Mouse (Mus musculus): Measurements from ENCODE around the gene Fgfr2.

DNA sequence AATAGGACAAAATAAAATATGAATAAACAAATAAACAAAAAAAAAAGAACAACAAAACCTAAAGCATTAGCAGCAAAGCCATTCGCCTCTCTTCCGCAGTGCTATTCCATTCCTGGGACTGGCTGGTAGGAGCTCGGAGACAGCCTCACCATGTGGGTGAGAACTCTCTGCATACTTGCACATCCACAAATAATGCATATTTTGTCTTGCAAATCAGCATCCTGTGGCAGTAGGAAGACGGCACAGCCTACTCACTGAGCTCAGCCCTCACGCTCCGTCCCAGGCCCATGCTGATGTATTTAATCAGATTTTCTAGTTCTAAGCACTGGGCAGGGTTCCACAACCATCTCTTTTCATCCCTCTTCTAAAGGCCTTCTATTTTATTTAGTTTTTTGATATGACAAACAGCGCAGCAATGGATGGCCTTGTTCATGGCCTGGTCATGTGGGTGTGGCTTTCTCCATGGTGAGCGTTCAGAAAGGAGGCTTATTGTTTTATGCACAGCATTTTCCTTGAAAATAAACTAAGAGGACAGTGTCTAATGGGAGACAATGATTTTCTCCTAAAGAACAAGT is 2319.8 kb downstream of the Fgfr2 start:
- TF ChIP-seq CTCF (IDR thresholded peaks at IDR 0.05; ENCODE audit: extremely low read depth, insufficient read length, insufficient replicate concordance, low read depth, low read length) (no peak), POLR2A (IDR thresholded peaks at IDR 0.05; ENCODE audit: low read depth, low read length) (no peak)

All from small intestine, adult 2 months (tissue).